Mouse (Mus musculus) brain, embryonic 14.5 days (tissue): ENCODE data around the gene Haus8. TPM values are rescaled to one million over a fixed set of nuclear protein-coding genes. Genes with fewer than 3 reads are reported as not detected.
"Not testable (repeated sequence)": the region's sequence is repeated elsewhere in the genome, so short reads cannot be mapped to it uniquely, and the experiment has no call there.

Source experiments
- DNase-seq: peaks from one replicate; pipeline ENCODE4 v3.0.0-alpha.2; 2011; ENCODE audit warnings: low read depth
- CTCF ChIP-seq: fragments of 200-500 bp; IDR thresholded peaks from 2 replicates; pipeline ENCODE4 v1.5.1; 2012; ENCODE audit warnings: inconsistent platforms, mild to moderate bottlenecking, moderate library complexity, borderline replicate concordance; ENCODE audit not compliant: insufficient read depth, insufficient read length; ENCODE audit errors: extremely low read depth
- POLR2A ChIP-seq: fragments of 200-500 bp; IDR thresholded peaks from 2 replicates; pipeline ENCODE4 v1.6.1; 2012; ENCODE audit warnings: mild to moderate bottlenecking, inconsistent platforms, borderline replicate concordance; ENCODE audit not compliant: poor library complexity, insufficient read depth, insufficient read length, severe bottlenecking; ENCODE audit errors: extremely low read depth
- polyA plus RNA-seq: library from polyadenylated mRNA; depleted of rRNA; stranded (reverse); fragments of >200 nt; gene quantifications from 2 replicates; pipeline ENCODE4 v1.2.3, GENCODE M21; 2012; rRNA removed

The Haus8 gene
- 25.9 and 28.2 TPM in 2 replicates for polyA plus RNA-seq

- peak; percentile 99 for DNase-seq
- peak; percentile 42; the same call in 1 of the 2 replicates for TF ChIP-seq CTCF
- peak; percentile 67 for TF ChIP-seq POLR2A
Measured at GRCm38 (mm10) chr8:71272286-71273150, at the start of gene Haus8, which contains the start of gene Myo9b. TSS of gene Haus8 (minus strand) at chr8:71272934. TSS of gene Myo9b (plus strand) at chr8:71272714.

- DNase-seq: not testable (repeated sequence)
Measured at GRCm38 (mm10) chr8:71319760-71320159, 47.0 kb upstream of the Haus8 start.

- DNase-seq: not testable (repeated sequence)
Measured at GRCm38 (mm10) chr8:71318610-71319009, 45.9 kb upstream of the Haus8 start.

GRCm38 (mm10) chr8:71316486-71317031 is 43.8 kb upstream of the Haus8 start:
- DNase-seq: no peak
- no peak for TF ChIP-seq CTCF
- TF ChIP-seq POLR2A: no peak

- TF ChIP-seq CTCF (no peak), POLR2A (no peak)
- no peak for DNase-seq
Measured at GRCm38 (mm10) chr8:71315972-71316371, 43.2 kb upstream of the Haus8 start.

GRCm38 (mm10) chr8:71313951-71314350 is 41.2 kb upstream of the Haus8 start:
- TF ChIP-seq POLR2A: no peak
- no peak for TF ChIP-seq CTCF

GRCm38 (mm10) chr8:71312700-71313099 is 40.0 kb upstream of the Haus8 start:
- DNase-seq: peak; percentile 14
- TF ChIP-seq POLR2A: no peak
- no peak for TF ChIP-seq CTCF

More at GRCm38 (mm10) chr8:71313951-71314350, 41.2 kb upstream of the Haus8 start:
- DNase-seq: no peak

GRCm38 (mm10) chr8:71310446-71310845 is 37.7 kb upstream of the Haus8 start:
- DNase-seq: no peak
- TF ChIP-seq CTCF: no peak
- TF ChIP-seq POLR2A: no peak

- no peak for DNase-seq
- no peak for TF ChIP-seq POLR2A
Measured at GRCm38 (mm10) chr8:71307913-71308312, 35.2 kb upstream of the Haus8 start.

- no peak for DNase-seq
- TF ChIP-seq POLR2A (no peak), CTCF (no peak)
Measured at GRCm38 (mm10) chr8:71307371-71307770, 34.6 kb upstream of the Haus8 start.

- TF ChIP-seq CTCF (no peak), POLR2A (no peak)
- DNase-seq: no peak
Measured at GRCm38 (mm10) chr8:71305988-71306387, 33.3 kb upstream of the Haus8 start.

- DNase-seq: no peak
- TF ChIP-seq CTCF (no peak), POLR2A (no peak)
Measured at GRCm38 (mm10) chr8:71303632-71304031, 30.9 kb upstream of the Haus8 start.

- TF ChIP-seq POLR2A (no peak), CTCF (no peak)
- DNase-seq: no peak
Measured at GRCm38 (mm10) chr8:71302788-71303187, 30.1 kb upstream of the Haus8 start.

GRCm38 (mm10) chr8:71299716-71300115 is 27.0 kb upstream of the Haus8 start:
- DNase-seq: no peak
- TF ChIP-seq POLR2A (no peak), CTCF (no peak)
